Mouse (Mus musculus): ENCODE data around the gene Trim80. TPM values are rescaled to one million over a fixed set of nuclear protein-coding genes. Genes with fewer than 3 reads are reported as not detected.
"Not testable (repeated sequence)": the region's sequence is repeated elsewhere in the genome, so short reads cannot be mapped to it uniquely, and the experiment has no call there.

Trim80 gene
- total RNA-seq, 4 experiments from 2014 or later = not detected

- DNase-seq = no peak
Measured at GRCm38 (mm10) chr11:115463397-115463796, 23.1 kb downstream of the Trim80 start.

- DNase-seq = no peak
Measured at GRCm38 (mm10) chr11:115464851-115465250, 24.5 kb downstream of the Trim80 start.

DNA sequence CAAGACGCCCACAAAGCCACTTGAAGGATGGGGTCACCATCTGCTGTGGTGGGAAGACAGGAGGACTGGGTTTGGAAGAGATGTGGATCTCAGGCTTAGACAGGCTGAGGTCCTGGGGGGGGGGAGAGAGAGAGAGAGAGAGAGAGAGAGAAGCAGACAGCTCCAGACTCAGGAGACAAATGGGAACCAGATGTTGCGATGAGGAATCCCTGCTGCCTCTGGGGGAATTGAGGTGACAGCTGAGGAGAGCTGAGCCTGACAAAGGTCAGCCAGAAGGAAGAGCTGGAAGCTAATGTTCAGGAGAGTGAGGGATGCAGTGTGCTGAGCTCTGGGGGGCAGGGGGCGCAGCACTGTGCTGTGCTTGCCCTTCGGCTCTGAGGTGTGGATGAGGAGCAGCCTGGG is 26.9 kb downstream of the Trim80 start:
- DNase-seq = no peak

GRCm38 (mm10) chr11:115472183-115472582 is 31.8 kb downstream of the Trim80 start:
- DNase-seq = no peak

DNA sequence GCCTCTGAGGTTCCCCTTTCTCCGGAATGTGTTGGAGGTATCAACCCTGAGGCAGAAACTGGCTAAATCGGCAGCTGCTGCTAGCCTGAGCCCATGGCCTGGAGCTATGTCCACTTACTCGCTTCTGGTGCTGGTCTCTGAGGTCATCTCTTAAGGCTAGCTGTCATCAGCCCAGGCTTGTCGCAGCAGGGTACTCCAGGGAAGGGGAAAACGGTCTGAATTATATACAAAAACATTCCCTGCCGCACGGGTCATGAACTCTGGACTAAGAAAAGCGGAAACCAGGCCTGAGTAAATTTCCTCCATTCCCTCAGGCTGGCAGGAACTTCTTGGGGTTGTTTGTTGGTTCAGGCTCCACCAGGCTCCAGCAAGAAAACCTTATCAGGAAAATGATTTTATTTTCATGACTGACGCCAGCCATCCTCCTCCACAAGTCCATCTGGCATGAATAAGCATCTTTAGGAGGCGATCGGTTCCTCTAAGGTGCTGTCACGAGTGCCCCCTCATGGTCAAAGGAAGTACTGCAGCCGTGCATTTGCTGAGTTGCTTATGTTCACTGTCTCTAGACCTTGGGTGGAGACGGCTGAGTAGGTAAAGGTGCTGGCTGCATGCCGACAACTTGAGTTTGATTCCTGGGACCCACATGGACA is 33.4 kb downstream of the Trim80 start:
- peak; percentile 89 for DNase-seq

GRCm38 (mm10) chr11:115475025-115475757 is 34.8 kb downstream of the Trim80 start, which contains the start of gene Armc7:
Gene Armc7 (plus strand): TSS chr11:115475667.
- DNase-seq = peak; percentile 93

DNA sequence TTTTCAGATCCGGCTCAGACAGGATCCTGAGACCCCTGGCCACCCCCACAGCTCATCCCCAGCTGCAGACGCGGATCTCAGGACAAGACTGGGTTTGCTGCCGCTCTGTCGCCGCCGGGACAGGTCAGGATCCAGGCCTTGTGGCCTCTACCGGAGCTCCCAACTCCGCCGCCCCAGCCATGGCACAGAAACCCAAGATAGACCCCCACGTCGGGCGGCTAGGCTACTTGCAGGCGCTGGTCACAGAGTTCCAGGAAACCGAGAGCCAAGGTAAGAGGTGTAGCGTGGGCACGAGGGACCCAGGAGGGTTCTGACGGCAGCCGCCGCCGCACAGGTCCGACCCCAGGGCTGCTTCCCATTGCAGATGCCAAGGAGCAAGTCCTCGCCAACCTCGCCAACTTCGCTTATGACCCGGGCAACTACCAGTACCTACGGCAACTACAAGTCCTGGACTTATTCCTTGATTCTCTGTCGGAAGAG is 35.5 kb downstream of the Trim80 start:
- no peak for DNase-seq

GRCm38 (mm10) chr11:115476630-115477029 is 36.3 kb downstream of the Trim80 start:
- not testable (repeated sequence) for DNase-seq

GRCm38 (mm10) chr11:115477388-115477787 is 37.0 kb downstream of the Trim80 start:
- DNase-seq = not testable (repeated sequence)

DNA sequence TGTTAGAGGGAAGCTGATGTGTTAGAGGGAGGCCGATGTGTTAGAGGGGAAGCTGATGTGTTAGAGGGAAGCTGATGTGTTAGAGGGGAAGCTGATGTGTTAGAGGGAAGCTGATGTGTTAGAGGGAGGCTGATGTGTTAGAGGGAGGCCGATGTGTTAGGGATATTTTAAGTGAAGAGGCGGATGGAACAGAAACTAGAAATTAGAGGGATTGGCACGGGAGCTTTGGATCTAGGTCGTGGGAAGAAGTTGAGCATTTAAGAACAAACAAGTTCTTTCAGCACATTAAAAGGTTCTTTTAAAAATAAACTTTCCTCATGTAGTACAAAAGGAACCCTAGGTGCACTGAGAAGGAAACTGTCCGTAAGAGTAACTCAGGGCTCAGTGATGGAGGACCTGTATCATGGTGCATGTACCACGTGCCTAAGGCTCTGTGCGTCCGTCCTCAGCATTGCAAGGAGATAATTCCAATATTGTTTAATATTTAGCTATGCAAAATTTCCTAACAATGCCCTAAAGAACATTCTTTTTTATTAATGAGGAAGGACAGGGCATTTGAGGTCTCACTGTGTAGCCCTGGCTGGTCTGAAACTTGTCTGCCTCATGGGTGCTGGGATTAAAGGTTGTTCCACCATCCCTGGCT is 38.1 kb downstream of the Trim80 start:
- DNase-seq = no peak

GRCm38 (mm10) chr11:115481553-115482259 is 41.4 kb downstream of the Trim80 start:
- DNase-seq = no peak

GRCm38 (mm10) chr11:115483278-115483677 is 42.9 kb downstream of the Trim80 start:
- DNase-seq = no peak

DNA sequence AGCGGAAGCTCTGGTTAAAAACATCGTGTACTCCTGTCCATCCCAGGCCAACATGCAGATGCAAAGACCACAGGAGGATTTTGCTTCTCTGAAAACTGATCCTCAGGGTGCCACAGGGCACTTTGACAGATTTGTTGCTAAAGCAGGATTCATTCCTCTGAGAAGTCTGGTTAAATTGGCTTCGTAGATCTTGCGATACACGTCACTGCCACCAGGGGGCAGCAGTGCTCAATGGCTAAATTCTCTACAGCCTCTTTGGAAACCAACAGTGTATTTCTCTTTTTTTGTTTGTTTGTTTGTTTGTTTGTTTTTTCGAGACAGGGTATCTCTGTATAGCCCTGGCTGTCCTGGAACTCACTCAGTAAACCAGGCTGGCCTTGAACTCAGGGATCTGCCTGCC is 43.4 kb downstream of the Trim80 start:
- peak; percentile 66 for DNase-seq

- DNase-seq = no peak
Measured at GRCm38 (mm10) chr11:115485155-115485554, 44.8 kb downstream of the Trim80 start.

DNA sequence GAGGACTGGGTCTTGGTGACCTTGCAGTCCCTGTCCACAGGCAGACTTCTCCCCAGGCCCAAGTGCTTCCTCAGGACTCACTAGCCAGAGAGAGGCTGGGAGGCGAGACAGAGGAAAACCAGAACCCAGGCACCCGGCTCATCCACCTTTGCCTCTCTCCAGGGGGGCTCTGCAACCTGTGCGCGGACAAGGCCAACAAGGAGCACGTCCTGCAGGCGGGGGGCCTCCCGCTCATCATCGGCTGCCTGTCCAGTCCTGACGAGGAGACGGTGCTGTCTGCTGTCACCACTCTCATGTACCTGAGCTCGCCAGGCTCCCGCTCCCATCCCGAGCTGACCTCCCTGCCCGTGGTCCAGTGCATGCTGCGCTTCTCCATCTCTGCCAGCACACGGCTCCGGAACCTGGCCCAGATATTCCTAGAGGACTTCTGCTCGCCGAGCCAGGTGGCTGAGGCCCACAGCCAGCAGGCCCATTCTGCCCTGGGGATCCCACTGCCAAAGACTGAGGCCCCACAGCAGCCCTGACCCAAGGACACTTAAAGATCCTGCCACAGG is 48.3 kb downstream of the Trim80 start:
- no peak for DNase-seq

- peak; percentile 61 for DNase-seq
Measured at GRCm38 (mm10) chr11:115490441-115491355, 50.4 kb downstream of the Trim80 start.

- DNase-seq = peak; percentile 83
Measured at GRCm38 (mm10) chr11:115491356-115492083, 51.2 kb downstream of the Trim80 start, which contains the start of gene Nt5c. Gene Nt5c (minus strand): TSS chr11:115491862.

DNA sequence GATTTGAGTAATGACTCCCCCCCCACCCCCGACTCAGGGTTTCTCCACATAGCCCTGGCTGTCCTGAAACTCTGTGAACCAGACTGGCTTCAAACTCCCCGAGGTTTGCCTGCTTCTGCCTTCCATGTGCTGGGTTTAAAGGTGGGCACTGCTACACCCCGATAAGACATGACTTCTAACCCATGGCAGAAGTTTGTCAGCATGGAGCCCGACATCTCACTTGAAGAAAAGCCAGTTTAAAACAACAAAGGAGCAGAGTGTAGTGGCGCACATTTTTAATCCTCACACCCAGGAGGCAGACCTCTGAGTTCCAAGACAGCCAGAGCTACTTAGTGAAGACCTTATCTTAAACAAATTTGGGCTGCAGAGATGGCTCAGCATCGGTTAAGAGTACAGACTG is 52.0 kb downstream of the Trim80 start:
- no peak for DNase-seq

- not testable (repeated sequence) for DNase-seq
Measured at GRCm38 (mm10) chr11:115496559-115496958, 56.2 kb downstream of the Trim80 start.

All from adrenal gland, adult 8-10 months (tissue).